Comparison of ENCODE assay signal across 11 mouse cellular contexts in genomic region chr2:161799946-161800345, GRCm38 (mm10).
DNase-seq lines count a peak whose midpoint lies in the region; ATAC-seq lines count a peak whose summit lies in the region.
"Had no signal": no experiment of that assay in that cellular context is flagged by ENCODE, and none has a peak within 500 bp of the region (broad histone marks: within the 10 kb centered on the region; RNA-seq: fewer than 3 reads in every experiment).

No protein-coding gene starts in this region.

- DNase-seq in cerebellum, adult 9-11 months = peak; percentile 5
- no peak for DNase-seq in cerebellum, adult 11-12 months
- peak; percentile 73 for DNase-seq in layer of hippocampus, adult 11-12 months (ENCODE audit: low spot score)
- peak; percentile 78 to 87 for DNase-seq in left cerebral cortex, adult 9 months (ENCODE audit: low spot score in 2 of 2)
- DNase-seq in right cerebral cortex, postnatal 36 days (ENCODE audit: low spot score in 2 of 2) = peak; percentile 68 to 87
- no peak for DNase-seq in kidney, adult 9 months
- DNase-seq in urinary bladder, postnatal 4 days (ENCODE audit: low spot score in 2 of 2) = no peak
- DNase-seq: adrenal gland, adult 8-10 months; gastrocnemius, adult 2 months; heart, postnatal 36 days had no signal

- ATAC-seq in activated CD4-positive, CD25-positive, alpha-beta regulatory T cell, adult 4 months = no peak

Comparison
In these comparisons a context has a peak if more than half of its experiments do, and no peak if none do; other contexts are left out.
1. DNase-seq: peak in cerebellum, adult 9-11 months (single experiment), layer of hippocampus, adult 11-12 months (single experiment), left cerebral cortex, adult 9 months (2 of 2) and right cerebral cortex, postnatal 36 days (2 of 2); none in cerebellum, adult 11-12 months (single experiment), kidney, adult 9 months (single experiment) and urinary bladder, postnatal 4 days (0 of 2).